Mouse (Mus musculus) ES-E14 (cell line): ENCODE measurements at regions not wholly inside any gene's neighbourhood (a gene's known extent, or its start where the extent isn't known, plus 50 kb on each side); places are given as distances from the start of the nearest gene placed in this dataset.

Experiments
- CHD2 ChIP-seq: IDR thresholded peaks from 2 replicates; pipeline ENCODE4 v1.6.1; 2014; ENCODE audit warnings: mild to moderate bottlenecking, low read depth, low read length, inconsistent platforms
- HCFC1 ChIP-seq: IDR thresholded peaks from 2 replicates; pipeline ENCODE4 v1.6.1; 2012; ENCODE audit warnings: low read length, inconsistent platforms, borderline replicate concordance; ENCODE audit not compliant: insufficient read depth

DNA sequence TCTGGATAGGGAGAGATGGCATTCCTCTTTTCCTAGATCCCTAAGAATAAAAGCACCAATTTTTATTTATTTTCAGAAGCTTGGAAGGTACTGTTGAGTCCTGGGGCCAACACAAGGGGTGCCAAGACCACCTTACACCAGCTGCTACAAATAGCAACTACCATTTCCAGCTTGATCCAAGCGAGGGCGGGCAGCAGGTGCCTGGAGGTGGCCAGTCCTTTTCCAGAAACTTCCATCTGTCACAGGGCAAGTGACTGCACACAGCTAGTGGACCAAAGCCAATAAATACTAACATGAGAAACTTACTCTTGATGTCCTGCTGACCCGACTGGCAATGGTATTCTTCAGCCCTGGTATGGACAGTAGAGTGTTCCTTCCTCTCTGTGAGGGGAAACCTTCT is 80.0 kb upstream of the Tmc1 start:
- TF ChIP-seq HCFC1 = no peak
- no peak for TF ChIP-seq CHD2
